Mouse (Mus musculus): ENCODE results near the gene Ptma. TPM values are rescaled to one million over a fixed set of nuclear protein-coding genes. Genes with fewer than 3 reads are reported as not detected.

Ptma gene
- 1,165 and 1,204 TPM in 2 replicates for polyA plus RNA-seq (2015; fragmentation: Nextera tagmentation; extraction: Ambion mirVana)

DNA sequence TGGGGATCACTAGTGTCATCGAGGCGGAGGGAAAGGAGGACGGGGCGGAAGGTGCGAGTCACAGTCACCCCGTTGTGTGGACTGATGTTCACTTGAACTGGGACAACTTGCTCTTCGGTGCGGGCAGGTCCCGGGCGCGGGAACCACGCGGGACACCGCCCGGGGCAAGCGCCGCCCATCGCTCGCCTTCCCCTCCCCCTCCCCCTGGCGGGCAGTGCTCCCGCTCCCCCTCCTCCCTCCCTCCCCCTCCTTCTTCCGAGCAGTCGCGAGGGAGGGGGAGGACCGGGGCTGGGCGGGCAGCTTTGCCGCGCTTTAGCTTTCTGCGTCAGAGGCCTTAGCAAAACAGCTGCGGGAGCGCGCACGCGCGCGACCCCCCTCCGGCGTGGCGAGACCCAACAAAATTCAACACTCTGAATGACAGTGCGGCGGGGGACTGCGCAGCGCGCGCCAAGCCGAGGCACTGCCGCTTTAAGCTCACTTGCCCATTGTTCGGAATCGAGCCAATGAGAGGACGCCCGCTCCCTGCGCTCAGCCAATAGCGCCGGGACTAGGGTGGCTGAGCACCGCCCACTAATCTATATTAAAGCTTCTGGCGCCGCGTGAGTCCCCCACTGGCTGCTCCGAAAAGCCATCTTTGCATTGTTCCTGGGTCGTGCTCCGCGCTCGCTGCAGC lies at the start of gene Ptma:
Gene Ptma (plus strand): TSS at position 611 of the 673 bp plus-strand sequence.
- peak; percentile 96 for ATAC-seq
- no peaks in the 10 kb centered on the region for H3K27me3 ChIP-seq (replicated peaks; ENCODE audit: control insufficient read depth, insufficient read depth, low read length)
- H3K4me3 ChIP-seq (ENCODE audit: low read length): peak within 1 kb of the TSS; percentile 96
- under 1% methylated on average over 43 of the region's 63 CpGs for WGBS
- H3K9me3 ChIP-seq (ENCODE audit: control insufficient read depth, low read length): no peaks in the 10 kb centered on the region
- H3K4me2 ChIP-seq (ENCODE audit: low read length): peak within 1 kb of the TSS; percentile 95
- H3K36me3 ChIP-seq (ENCODE audit: control insufficient read depth, insufficient read depth, low read length): peaks cover 7% of the 10 kb centered on the region
- H3K27ac ChIP-seq (ENCODE audit: low read depth, low read length): peak within 1 kb of the TSS; percentile 97
- H3K4me1 ChIP-seq (ENCODE audit: control insufficient read depth, insufficient read depth, low read depth, low read length): peaks cover 31% of the 10 kb centered on the region
- peak within 1 kb of the TSS; percentile 99 for H3K9ac ChIP-seq (ENCODE audit: low read depth, low read length)

DNA sequence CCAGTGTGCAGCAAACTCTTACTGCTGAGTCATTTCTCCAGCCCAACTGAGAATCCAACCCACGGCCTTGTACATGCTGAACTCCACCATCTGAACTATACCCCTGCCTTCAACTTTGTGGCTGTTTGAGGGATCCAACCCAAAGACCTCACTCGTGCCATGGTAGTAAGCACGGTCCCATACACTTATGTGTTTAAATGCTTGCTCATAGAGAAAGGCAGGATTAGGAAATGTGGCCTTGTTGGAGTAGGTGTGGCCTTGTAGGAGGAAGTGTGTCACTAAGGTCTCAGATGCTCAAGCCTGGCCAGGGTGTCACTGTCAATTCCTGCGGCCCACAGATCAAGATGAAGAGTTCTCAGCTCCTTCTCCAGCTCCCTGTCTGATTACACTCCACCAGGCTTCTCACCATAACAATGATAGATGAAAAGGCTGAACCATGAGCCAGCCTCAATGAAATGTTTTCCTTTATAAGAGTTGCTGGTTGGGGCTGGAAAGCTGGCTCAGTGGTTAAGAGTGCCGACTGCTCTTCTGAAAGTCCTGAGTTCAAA lies 48.7 kb upstream of the Ptma start:
- H3K9ac ChIP-seq (ENCODE audit: low read depth, low read length): no peak overlapping the region
- ATAC-seq: no peak
- H3K4me1 ChIP-seq (ENCODE audit: control insufficient read depth, insufficient read depth, low read depth, low read length): no peaks in the 10 kb centered on the region
- H3K4me3 ChIP-seq (ENCODE audit: low read length): no peak overlapping the region
- no peak overlapping the region for H3K27ac ChIP-seq (ENCODE audit: low read depth, low read length)
- H3K4me2 ChIP-seq (ENCODE audit: low read length): no peak overlapping the region
- no peaks in the 10 kb centered on the region for H3K9me3 ChIP-seq (ENCODE audit: control insufficient read depth, low read length)
- WGBS: 90% methylated on average over 5 of the region's 5 CpGs
- no peaks in the 10 kb centered on the region for H3K27me3 ChIP-seq (replicated peaks; ENCODE audit: control insufficient read depth, insufficient read depth, low read length)
- H3K36me3 ChIP-seq (ENCODE audit: control insufficient read depth, insufficient read depth, low read length): no peaks in the 10 kb centered on the region

DNA sequence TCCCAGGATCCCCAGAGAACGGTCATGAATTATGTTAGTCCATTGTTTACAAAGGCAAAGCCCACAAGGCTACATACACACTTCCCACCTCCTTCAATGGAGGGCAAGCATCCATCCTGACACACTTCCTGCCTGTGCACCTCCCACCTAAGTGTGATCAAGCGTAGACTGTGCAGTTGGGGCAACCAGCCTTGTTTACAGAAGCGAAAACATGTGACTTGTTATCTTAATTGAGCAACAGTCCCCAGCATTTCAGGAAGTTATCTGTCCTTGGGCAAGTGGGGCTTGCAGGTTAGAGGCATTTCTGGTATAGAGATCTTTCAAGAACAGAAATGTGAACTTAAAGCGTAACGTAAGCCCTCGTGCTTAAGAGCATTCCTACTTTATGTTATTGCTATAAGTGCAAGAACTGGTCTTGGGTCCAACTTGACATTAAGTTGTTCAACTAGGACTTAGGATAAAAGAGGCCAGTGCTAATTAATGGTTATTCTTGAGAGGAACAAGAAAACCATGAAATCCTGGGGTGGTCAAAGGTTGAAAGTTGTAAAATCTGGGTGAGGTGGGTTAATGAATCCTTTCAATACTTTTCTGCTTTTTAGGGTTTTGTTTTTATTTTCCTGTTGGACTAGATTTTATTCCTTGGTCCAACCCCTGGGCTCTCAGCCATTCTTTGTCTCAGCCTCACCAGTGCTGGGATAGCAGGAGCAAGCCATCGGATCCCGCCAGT lies 47.3 kb upstream of the Ptma start:
- WGBS: 84% methylated on average over 8 of the region's 8 CpGs
- no peaks in the 10 kb centered on the region for H3K27me3 ChIP-seq (replicated peaks; ENCODE audit: control insufficient read depth, insufficient read depth, low read length)
- H3K4me1 ChIP-seq (ENCODE audit: control insufficient read depth, insufficient read depth, low read depth, low read length): no peaks in the 10 kb centered on the region
- H3K36me3 ChIP-seq (ENCODE audit: control insufficient read depth, insufficient read depth, low read length): no peaks in the 10 kb centered on the region
- no peak overlapping the region for H3K27ac ChIP-seq (ENCODE audit: low read depth, low read length)
- no peak overlapping the region for H3K9ac ChIP-seq (ENCODE audit: low read depth, low read length)
- no peak for ATAC-seq
- H3K4me2 ChIP-seq (ENCODE audit: low read length): no peak overlapping the region
- H3K4me3 ChIP-seq (ENCODE audit: low read length): no peak overlapping the region
- no peaks in the 10 kb centered on the region for H3K9me3 ChIP-seq (ENCODE audit: control insufficient read depth, low read length)

DNA sequence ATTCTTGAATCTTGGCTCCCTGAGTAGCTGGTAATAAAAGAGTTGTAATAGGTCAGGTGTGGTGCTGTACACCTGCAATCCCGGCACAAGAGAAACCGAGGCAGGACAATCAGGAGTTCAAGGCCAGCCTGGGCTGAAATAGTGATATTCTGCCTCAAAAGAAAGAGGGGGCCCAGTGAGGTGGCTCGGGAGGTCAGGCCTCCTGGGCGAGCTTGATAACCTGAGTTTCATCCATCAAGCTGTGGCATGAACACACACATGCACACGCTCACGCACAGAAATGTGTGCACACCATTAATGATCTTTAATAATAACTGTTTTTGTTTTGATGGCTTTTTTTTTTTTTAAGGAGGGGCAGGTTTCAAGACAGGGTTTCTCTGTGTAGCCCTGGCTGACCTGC lies 46.2 kb upstream of the Ptma start:
- H3K9me3 ChIP-seq (ENCODE audit: control insufficient read depth, low read length): no peaks in the 10 kb centered on the region
- no peak for ATAC-seq
- H3K9ac ChIP-seq (ENCODE audit: low read depth, low read length): no peak overlapping the region
- 92% methylated on average over 6 of the region's 6 CpGs for WGBS
- H3K4me3 ChIP-seq (ENCODE audit: low read length): no peak overlapping the region
- H3K4me2 ChIP-seq (ENCODE audit: low read length): no peak overlapping the region
- H3K27ac ChIP-seq (ENCODE audit: low read depth, low read length): no peak overlapping the region
- no peaks in the 10 kb centered on the region for H3K4me1 ChIP-seq (ENCODE audit: control insufficient read depth, insufficient read depth, low read depth, low read length)
- H3K36me3 ChIP-seq (ENCODE audit: control insufficient read depth, insufficient read depth, low read length): no peaks in the 10 kb centered on the region
- no peaks in the 10 kb centered on the region for H3K27me3 ChIP-seq (replicated peaks; ENCODE audit: control insufficient read depth, insufficient read depth, low read length)

DNA sequence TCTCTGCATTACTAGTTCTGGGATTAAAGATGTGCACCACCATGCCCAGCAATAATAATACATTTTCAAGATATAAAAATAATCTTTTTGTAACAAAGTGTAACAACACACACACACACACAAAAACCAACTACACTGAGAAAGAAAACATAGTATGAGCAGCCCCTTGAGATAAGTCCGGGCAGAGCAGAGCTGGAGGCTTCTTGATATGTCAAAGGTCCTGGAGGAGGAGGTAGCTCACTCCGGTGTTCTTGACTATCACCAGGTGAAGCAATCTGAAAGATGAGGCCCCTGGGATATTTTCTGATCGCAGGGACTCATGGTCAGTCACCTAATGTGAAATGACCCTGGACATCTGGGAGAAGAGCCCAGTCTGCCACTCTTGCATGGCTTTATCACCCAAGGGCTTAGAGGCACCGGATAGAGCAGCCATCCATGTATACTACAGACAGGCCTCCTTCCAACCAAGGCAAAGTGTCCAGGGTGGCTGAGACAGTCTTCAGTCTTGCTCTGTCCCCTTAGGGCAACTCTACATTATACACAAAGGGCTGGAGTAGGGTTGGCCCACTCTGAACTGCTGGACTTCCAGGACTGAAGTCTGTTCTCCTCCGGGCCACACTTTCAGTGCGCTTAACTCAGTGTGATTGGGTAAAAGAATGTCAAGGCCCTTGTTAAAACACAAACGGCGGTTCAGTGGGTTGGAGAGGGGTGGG lies 45.6 kb upstream of the Ptma start:
- ATAC-seq: no peak
- H3K9me3 ChIP-seq (ENCODE audit: control insufficient read depth, low read length): no peaks in the 10 kb centered on the region
- no peaks in the 10 kb centered on the region for H3K4me1 ChIP-seq (ENCODE audit: control insufficient read depth, insufficient read depth, low read depth, low read length)
- no peak overlapping the region for H3K4me2 ChIP-seq (ENCODE audit: low read length)
- H3K27ac ChIP-seq (ENCODE audit: low read depth, low read length): no peak overlapping the region
- WGBS: 88% methylated on average over 8 of the region's 8 CpGs
- no peaks in the 10 kb centered on the region for H3K27me3 ChIP-seq (replicated peaks; ENCODE audit: control insufficient read depth, insufficient read depth, low read length)
- no peaks in the 10 kb centered on the region for H3K36me3 ChIP-seq (ENCODE audit: control insufficient read depth, insufficient read depth, low read length)
- no peak overlapping the region for H3K9ac ChIP-seq (ENCODE audit: low read depth, low read length)
- no peak overlapping the region for H3K4me3 ChIP-seq (ENCODE audit: low read length)

DNA sequence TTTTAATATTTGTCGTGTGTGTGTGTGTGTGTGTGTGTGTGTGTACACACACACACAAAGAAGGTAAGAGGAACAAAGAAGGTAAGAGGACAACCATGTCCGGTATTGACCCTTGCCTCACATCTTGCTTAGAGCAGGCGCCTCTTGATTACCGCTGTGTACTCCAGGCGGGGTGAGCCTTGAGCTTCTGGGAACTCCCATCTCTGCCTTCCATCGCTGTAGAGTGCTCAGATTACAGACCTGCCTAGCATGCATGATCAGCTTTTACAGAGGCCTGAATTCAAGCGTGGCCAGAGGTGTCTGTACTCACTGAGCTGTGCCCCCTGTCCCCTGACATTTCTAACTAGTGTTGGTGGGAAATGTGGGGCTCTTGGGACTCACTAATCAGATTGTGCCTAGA lies 45.1 kb upstream of the Ptma start:
- Histone ChIP-seq H3K9me3 (ENCODE audit: control insufficient read depth, low read length) (no peaks in the 10 kb centered on the region), H3K9ac (ENCODE audit: low read depth, low read length) (no peak overlapping the region), H3K27ac (ENCODE audit: low read depth, low read length) (no peak overlapping the region), H3K27me3 (replicated peaks; ENCODE audit: control insufficient read depth, insufficient read depth, low read length) (no peaks in the 10 kb centered on the region), H3K4me2 (ENCODE audit: low read length) (no peak overlapping the region), H3K4me1 (ENCODE audit: control insufficient read depth, insufficient read depth, low read depth, low read length) (no peaks in the 10 kb centered on the region), H3K4me3 (ENCODE audit: low read length) (no peak overlapping the region), H3K36me3 (ENCODE audit: control insufficient read depth, insufficient read depth, low read length) (no peaks in the 10 kb centered on the region)
- 69% methylated on average over 7 of the region's 7 CpGs for WGBS
- ATAC-seq: no peak

DNA sequence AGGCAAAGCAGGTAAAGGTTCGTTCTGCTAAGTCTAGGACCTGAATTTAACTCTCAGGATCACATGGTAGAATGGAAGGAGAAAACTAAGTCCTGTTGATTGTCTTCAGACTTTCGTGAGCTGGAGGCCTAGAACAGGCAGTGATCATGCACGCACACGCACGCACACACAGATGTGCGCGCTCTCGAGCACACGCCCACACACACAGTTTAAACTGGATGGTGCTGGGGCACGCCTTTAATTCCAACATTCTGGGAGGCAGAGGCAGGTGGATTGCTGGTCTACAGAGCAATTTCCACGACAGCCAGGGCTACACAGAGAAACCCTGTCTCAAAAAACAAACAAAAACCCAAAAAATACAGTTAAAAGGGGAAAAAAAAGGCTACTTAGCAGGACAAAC lies 44.2 kb upstream of the Ptma start:
- Histone ChIP-seq H3K9ac (ENCODE audit: low read depth, low read length) (no peak overlapping the region), H3K36me3 (ENCODE audit: control insufficient read depth, insufficient read depth, low read length) (no peaks in the 10 kb centered on the region), H3K4me2 (ENCODE audit: low read length) (no peak overlapping the region), H3K27ac (ENCODE audit: low read depth, low read length) (no peak overlapping the region), H3K9me3 (ENCODE audit: control insufficient read depth, low read length) (no peaks in the 10 kb centered on the region), H3K4me1 (ENCODE audit: control insufficient read depth, insufficient read depth, low read depth, low read length) (no peaks in the 10 kb centered on the region), H3K4me3 (ENCODE audit: low read length) (no peak overlapping the region), H3K27me3 (replicated peaks; ENCODE audit: control insufficient read depth, insufficient read depth, low read length) (no peaks in the 10 kb centered on the region)
- WGBS: 85% methylated on average over 11 of the region's 11 CpGs
- no peak for ATAC-seq

DNA sequence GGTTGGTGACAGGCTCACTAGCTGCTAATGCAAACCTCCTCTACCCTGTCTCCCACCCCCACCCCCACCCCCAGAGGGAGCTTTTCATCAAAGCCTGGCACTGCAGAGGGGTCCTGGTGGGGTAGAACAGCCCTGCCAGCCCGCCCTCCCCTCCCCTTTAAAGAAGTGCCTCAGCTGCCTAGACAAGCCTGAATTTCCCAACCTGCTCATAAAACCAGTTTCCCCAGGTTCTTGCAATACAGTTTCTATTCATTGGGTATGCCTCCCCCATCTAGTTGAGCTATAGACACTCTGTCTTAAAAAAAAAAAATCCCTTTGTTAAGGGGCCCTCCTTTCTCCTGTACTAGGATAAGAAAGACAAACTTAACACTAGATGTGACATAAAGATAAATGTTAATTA lies 43.8 kb upstream of the Ptma start:
- H3K4me2 ChIP-seq (ENCODE audit: low read length): no peak overlapping the region
- H3K27ac ChIP-seq (ENCODE audit: low read depth, low read length): no peak overlapping the region

DNA sequence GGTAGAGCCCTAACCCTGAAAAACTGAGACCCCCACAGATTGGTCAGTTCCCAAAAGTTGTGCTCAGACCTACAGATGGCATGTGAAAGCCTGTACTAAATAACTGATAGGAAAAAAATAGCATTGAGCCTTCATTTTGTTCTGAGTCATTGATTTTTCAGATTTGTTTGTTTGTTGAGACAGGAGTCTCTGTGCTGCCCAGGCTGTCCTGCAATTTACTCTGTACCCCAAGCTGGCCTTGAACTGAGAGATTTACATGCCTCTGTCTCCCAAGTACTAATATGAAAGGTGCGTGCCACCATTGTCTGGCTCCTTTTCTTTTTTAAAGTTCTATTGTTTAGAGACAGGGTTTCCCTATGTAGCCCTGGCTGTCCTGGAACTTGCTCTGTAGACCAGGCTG lies 41.2 kb upstream of the Ptma start:
- no peak overlapping the region for H3K4me2 ChIP-seq (ENCODE audit: low read length)

More for the DNA sequence above, 43.8 kb upstream of the Ptma start:
- no peaks in the 10 kb centered on the region for H3K9me3 ChIP-seq (ENCODE audit: control insufficient read depth, low read length)
- H3K27me3 ChIP-seq (replicated peaks; ENCODE audit: control insufficient read depth, insufficient read depth, low read length): no peaks in the 10 kb centered on the region
- no peak overlapping the region for H3K9ac ChIP-seq (ENCODE audit: low read depth, low read length)
- no peak overlapping the region for H3K4me3 ChIP-seq (ENCODE audit: low read length)
- no peak for ATAC-seq
- H3K36me3 ChIP-seq (ENCODE audit: control insufficient read depth, insufficient read depth, low read length): no peaks in the 10 kb centered on the region
- WGBS: 24% methylated on average over 1 of the region's 1 CpGs
- H3K4me1 ChIP-seq (ENCODE audit: control insufficient read depth, insufficient read depth, low read depth, low read length): no peaks in the 10 kb centered on the region

More for the DNA sequence above, 41.2 kb upstream of the Ptma start:
- H3K9me3 ChIP-seq (ENCODE audit: control insufficient read depth, low read length): no peaks in the 10 kb centered on the region
- H3K4me3 ChIP-seq (ENCODE audit: low read length): no peak overlapping the region
- 92% methylated on average over 1 of the region's 1 CpGs for WGBS
- no peak for ATAC-seq
- H3K36me3 ChIP-seq (ENCODE audit: control insufficient read depth, insufficient read depth, low read length): no peaks in the 10 kb centered on the region
- H3K27ac ChIP-seq (ENCODE audit: low read depth, low read length): no peak overlapping the region
- no peak overlapping the region for H3K9ac ChIP-seq (ENCODE audit: low read depth, low read length)
- no peaks in the 10 kb centered on the region for H3K27me3 ChIP-seq (replicated peaks; ENCODE audit: control insufficient read depth, insufficient read depth, low read length)
- H3K4me1 ChIP-seq (ENCODE audit: control insufficient read depth, insufficient read depth, low read depth, low read length): peaks cover 9% of the 10 kb centered on the region

All from hindbrain, embryonic 16.5 days (tissue).